Mouse (Mus musculus) monocyte, adult 5-6 weeks (primary cell): ENCODE results near the gene Aff1. TPM values are rescaled to one million over a fixed set of nuclear protein-coding genes. Genes with fewer than 3 reads are reported as not detected.

Experiments used
- ATAC-seq: fragments of 153-309, 156-312 bp; replicated peaks from 2 replicates; pipeline ENCODE4 v1.8.0; 2017; ENCODE audit warnings: mild to moderate bottlenecking; ENCODE audit not compliant: low TSS enrichment, insufficient number of reproducible peaks, severe bottlenecking, poor library complexity, low FRiP score
- total RNA-seq: library from RNA; stranded (forward); fragments of 200-1000, 200-491, 200-594 nt; gene quantifications from 3 replicates; pipeline ENCODE4 v1.2.3, GENCODE M21; 2017

Gene Aff1
- total RNA-seq, 1 experiment from 2014 or later: 31.2 TPM

- no peak for ATAC-seq
These were observed 144.1 kb downstream of the Aff1 start for GRCm38 (mm10) chr5:103836148-103836784.

- no peak for ATAC-seq
These were observed 146.5 kb downstream of the Aff1 start for GRCm38 (mm10) chr5:103838550-103839264.

GRCm38 (mm10) chr5:103839265-103839626 is 147.1 kb downstream of the Aff1 start:
- ATAC-seq: no peak

GRCm38 (mm10) chr5:103843938-103844337 is 151.8 kb downstream of the Aff1 start:
- ATAC-seq: no peak; the same call in 1 of the 2 replicates

- ATAC-seq: no peak
These were observed 153.4 kb downstream of the Aff1 start for GRCm38 (mm10) chr5:103845418-103846153.

- no peak for ATAC-seq
These were observed 154.0 kb downstream of the Aff1 start for GRCm38 (mm10) chr5:103846154-103846551.

GRCm38 (mm10) chr5:103846609-103847008 is 154.4 kb downstream of the Aff1 start:
- no peak for ATAC-seq

- ATAC-seq: no peak
These were observed 156.4 kb downstream of the Aff1 start for GRCm38 (mm10) chr5:103848546-103848945.

- no peak for ATAC-seq
These were observed 160.8 kb downstream of the Aff1 start for GRCm38 (mm10) chr5:103852756-103853549.

- ATAC-seq: no peak
These were observed 162.1 kb downstream of the Aff1 start for GRCm38 (mm10) chr5:103854041-103854806.

GRCm38 (mm10) chr5:103854807-103855194 is 162.6 kb downstream of the Aff1 start:
- no peak for ATAC-seq

- peak; percentile 24; the same call in 1 of the 2 replicates for ATAC-seq
These were observed 163.5 kb downstream of the Aff1 start for GRCm38 (mm10) chr5:103855483-103856211.

GRCm38 (mm10) chr5:103856286-103857009 is 164.3 kb downstream of the Aff1 start:
- peak; percentile 54 for ATAC-seq

- ATAC-seq: no peak
These were observed 165.0 kb downstream of the Aff1 start for GRCm38 (mm10) chr5:103857151-103857550.

GRCm38 (mm10) chr5:103860622-103861021 is 168.4 kb downstream of the Aff1 start:
- no peak for ATAC-seq

GRCm38 (mm10) chr5:103863759-103864158 is 171.6 kb downstream of the Aff1 start:
- no peak for ATAC-seq

- no peak for ATAC-seq
These were observed 197.6 kb downstream of the Aff1 start for GRCm38 (mm10) chr5:103889766-103890165.
